Mouse (Mus musculus): ENCODE results near the gene Nhej1. TPM values are rescaled to one million over a fixed set of nuclear protein-coding genes. Genes with fewer than 3 reads are reported as not detected.

Nhej1 gene
- polyA plus RNA-seq, 1 experiment = 1.3 TPM

DNA sequence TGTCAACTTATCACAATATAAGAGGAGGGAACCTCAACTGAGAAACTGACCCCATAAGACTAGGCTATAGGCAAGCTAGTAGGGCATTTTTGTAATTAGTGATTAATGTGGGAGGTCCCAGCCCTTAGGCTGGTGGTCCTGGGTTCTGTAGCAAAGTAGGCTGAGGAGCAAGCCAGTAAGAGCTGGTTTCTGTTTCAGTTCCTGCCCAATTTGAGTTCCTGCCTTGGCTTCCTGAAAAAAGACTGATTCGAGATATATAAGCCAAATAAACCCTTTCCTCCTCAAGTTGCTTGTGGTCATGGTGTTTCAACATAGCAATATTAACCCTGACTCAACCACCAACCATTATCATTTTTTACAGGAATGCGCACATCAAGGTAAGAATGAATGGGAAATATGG lies 127.8 kb downstream of the Nhej1 start:
- no peaks in the 10 kb centered on the region for H3K36me3 ChIP-seq (ENCODE audit: control insufficient read depth, insufficient read depth, low read length)
- no peak overlapping the region for H3K4me3 ChIP-seq (ENCODE audit: extremely low read depth, insufficient read depth, insufficient read length)
- H3K4me1 ChIP-seq (ENCODE audit: control insufficient read depth, insufficient read depth, insufficient read length) = no peaks in the 10 kb centered on the region
- no peaks in the 10 kb centered on the region for H3K27me3 ChIP-seq (ENCODE audit: control insufficient read depth, insufficient read depth, low read length)
- TF ChIP-seq POLR2A (IDR thresholded peaks at IDR 0.05; ENCODE audit: low read depth, low read length) (no peak), CTCF (IDR thresholded peaks at IDR 0.05; ENCODE audit: extremely low read depth, insufficient read depth, insufficient read length, insufficient replicate concordance) (no peak)
- DNase-seq (ENCODE audit: low read depth in 1 of 2, low spot score in 2 of 2) = no peak
- 50% methylated on average over 2 of the region's 2 CpGs for WGBS
- H3K27ac ChIP-seq (ENCODE audit: insufficient read depth, low read length) = no peak overlapping the region

- H3K4me1 ChIP-seq (ENCODE audit: control insufficient read depth, insufficient read depth, insufficient read length) = no peaks in the 10 kb centered on the region
- 88% methylated on average over 8 of the region's 8 CpGs for WGBS
- H3K27ac ChIP-seq (ENCODE audit: insufficient read depth, low read length) = no peak overlapping the region
- no peaks in the 10 kb centered on the region for H3K36me3 ChIP-seq (ENCODE audit: control insufficient read depth, insufficient read depth, low read length)
- DNase-seq (ENCODE audit: low read depth in 1 of 2, low spot score in 2 of 2) = no peak
- H3K27me3 ChIP-seq (ENCODE audit: control insufficient read depth, insufficient read depth, low read length) = no peaks in the 10 kb centered on the region
- TF ChIP-seq POLR2A (IDR thresholded peaks at IDR 0.05; ENCODE audit: low read depth, low read length) = no peak
- no peak overlapping the region for H3K4me3 ChIP-seq (ENCODE audit: extremely low read depth, insufficient read depth, insufficient read length)
Observed at GRCm38 (mm10) chr1:74977001-74977400, 148.0 kb downstream of the Nhej1 start.

DNA sequence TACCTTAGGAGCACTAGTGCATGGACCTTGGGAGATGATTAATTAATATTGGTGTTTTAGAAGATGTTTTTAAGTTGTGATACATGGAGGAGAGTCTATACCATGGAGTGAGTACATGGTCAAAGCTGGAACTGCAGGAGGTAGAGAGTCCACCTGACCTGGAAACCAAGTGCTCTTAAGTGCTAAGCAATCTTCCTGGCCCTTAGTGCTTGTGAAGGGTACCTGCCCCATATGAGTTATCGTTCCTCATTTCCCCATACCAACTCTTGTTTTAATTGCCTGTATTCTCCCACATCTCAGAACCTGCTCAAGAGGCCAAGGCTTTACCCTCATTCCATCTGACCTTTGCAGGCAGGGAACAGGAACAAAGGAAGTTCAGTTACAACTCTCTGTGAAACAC lies 149.1 kb downstream of the Nhej1 start:
- H3K4me3 ChIP-seq (ENCODE audit: extremely low read depth, insufficient read depth, insufficient read length) = no peak overlapping the region
- H3K4me1 ChIP-seq (ENCODE audit: control insufficient read depth, insufficient read depth, insufficient read length) = no peaks in the 10 kb centered on the region
- no peaks in the 10 kb centered on the region for H3K36me3 ChIP-seq (ENCODE audit: control insufficient read depth, insufficient read depth, low read length)
- 87% methylated on average over 1 of the region's 1 CpGs for WGBS
- no peaks in the 10 kb centered on the region for H3K27me3 ChIP-seq (ENCODE audit: control insufficient read depth, insufficient read depth, low read length)
- H3K27ac ChIP-seq (ENCODE audit: insufficient read depth, low read length) = no peak overlapping the region
- DNase-seq (ENCODE audit: low read depth in 1 of 2, low spot score in 2 of 2) = no peak
- TF ChIP-seq POLR2A (IDR thresholded peaks at IDR 0.05; ENCODE audit: low read depth, low read length) (no peak), CTCF (IDR thresholded peaks at IDR 0.05; ENCODE audit: extremely low read depth, insufficient read depth, insufficient read length, insufficient replicate concordance) (no peak)

DNA sequence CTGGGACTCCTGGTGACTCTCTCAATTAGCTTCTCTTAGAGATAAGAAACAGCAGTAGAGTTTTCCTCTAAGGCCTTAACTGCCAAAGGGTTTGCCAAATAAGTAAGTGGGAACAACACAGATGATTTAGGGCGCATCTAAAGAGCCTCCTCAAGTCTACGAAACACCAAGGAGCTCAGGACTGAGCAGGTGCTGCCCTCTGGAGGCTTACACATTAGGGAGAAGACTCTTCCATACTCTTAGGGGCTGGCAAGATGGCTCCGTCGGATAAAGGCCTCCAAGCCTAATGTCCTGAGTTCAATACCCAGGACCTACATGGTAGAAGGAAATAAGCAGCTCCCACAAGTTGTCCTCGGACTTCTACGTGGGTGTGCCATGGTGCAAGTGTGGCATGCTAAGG lies 151.4 kb downstream of the Nhej1 start:
- no peak for TF ChIP-seq CTCF (IDR thresholded peaks at IDR 0.05; ENCODE audit: extremely low read depth, insufficient read depth, insufficient read length, insufficient replicate concordance)
- TF ChIP-seq POLR2A (IDR thresholded peaks at IDR 0.05; ENCODE audit: low read depth, low read length) = no peak
- Histone ChIP-seq H3K27me3 (ENCODE audit: control insufficient read depth, insufficient read depth, low read length) (no peaks in the 10 kb centered on the region), H3K36me3 (ENCODE audit: control insufficient read depth, insufficient read depth, low read length) (no peaks in the 10 kb centered on the region), H3K4me3 (ENCODE audit: extremely low read depth, insufficient read depth, insufficient read length) (no peak overlapping the region), H3K27ac (ENCODE audit: insufficient read depth, low read length) (no peak overlapping the region), H3K4me1 (ENCODE audit: control insufficient read depth, insufficient read depth, insufficient read length) (no peaks in the 10 kb centered on the region)
- 80% methylated on average over 6 of the region's 6 CpGs for WGBS
- DNase-seq (ENCODE audit: low read depth in 1 of 2, low spot score in 2 of 2) = no peak

DNA sequence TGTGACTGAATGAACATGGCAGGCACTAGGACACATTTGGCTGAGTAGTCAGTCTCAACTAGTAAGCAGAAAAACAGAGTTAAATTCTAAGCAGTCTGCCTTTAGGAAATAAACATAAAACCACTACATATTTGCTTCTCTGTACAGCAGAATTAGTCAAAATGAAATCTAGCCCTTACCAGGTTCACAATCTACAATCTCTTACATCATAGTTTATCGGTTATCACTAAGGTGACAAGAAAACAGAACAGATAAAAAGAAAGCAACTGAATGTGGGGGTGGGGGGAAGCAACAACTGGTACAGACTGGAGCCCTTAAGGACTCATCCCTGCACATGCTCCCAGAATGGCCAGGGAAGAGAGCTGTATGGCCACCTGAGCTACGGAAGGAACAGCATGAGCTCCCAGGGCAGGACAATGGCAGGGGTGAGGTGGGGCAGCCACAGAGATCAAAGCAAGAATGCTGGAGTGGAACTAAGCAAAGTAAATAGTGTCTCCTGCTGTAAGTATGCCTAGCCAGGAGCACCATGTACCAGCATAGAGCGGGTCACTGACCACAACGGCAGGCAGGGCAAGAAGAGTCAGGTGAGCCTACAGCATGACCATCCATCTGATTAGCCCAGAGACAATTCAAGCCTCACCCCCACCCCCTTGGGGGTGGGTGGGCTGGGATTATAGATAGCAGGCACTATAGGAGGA lies 153.5 kb downstream of the Nhej1 start:
- Histone ChIP-seq H3K4me1 (ENCODE audit: control insufficient read depth, insufficient read depth, insufficient read length) (no peaks in the 10 kb centered on the region), H3K4me3 (ENCODE audit: extremely low read depth, insufficient read depth, insufficient read length) (no peak overlapping the region), H3K27me3 (ENCODE audit: control insufficient read depth, insufficient read depth, low read length) (no peaks in the 10 kb centered on the region), H3K27ac (ENCODE audit: insufficient read depth, low read length) (no peak overlapping the region), H3K36me3 (ENCODE audit: control insufficient read depth, insufficient read depth, low read length) (no peaks in the 10 kb centered on the region)
- no peak for DNase-seq (ENCODE audit: low read depth in 1 of 2, low spot score in 2 of 2)
- TF ChIP-seq POLR2A (IDR thresholded peaks at IDR 0.05; ENCODE audit: low read depth, low read length) (no peak), CTCF (IDR thresholded peaks at IDR 0.05; ENCODE audit: extremely low read depth, insufficient read depth, insufficient read length, insufficient replicate concordance) (no peak)
- WGBS = 80% methylated on average over 4 of the region's 4 CpGs

DNA sequence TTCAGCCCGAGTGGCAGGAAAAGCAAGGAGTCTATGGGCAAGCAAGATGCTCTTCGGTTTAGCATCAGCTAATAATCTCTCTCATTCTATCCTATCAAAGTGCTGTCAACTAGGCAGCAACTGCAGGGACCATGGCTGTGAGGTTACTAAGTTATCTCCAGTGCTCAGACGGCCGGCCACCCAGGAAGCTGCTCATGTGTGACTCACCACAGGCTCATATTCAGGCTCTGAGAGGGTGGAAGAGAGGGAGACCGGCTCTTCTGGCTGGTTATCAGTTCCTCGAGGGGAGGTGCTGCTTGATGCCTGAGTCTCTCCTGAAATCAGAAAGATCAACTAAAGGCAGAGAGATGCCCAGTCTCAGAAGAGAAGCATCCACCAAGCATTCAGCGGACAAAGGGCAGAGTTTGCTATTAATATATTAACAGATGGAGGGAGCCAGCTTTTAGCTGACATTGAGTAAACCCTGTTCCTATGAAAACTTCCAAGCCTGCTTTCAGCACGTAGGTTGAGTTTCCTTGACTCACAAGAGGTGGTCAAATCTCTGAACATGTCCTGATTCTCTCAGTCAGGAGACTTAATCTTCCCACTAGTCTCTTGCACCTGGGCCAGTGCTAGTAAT lies 156.9 kb downstream of the Nhej1 start:
- no peak for TF ChIP-seq POLR2A (IDR thresholded peaks at IDR 0.05; ENCODE audit: low read depth, low read length)
- no peak for TF ChIP-seq CTCF (IDR thresholded peaks at IDR 0.05; ENCODE audit: extremely low read depth, insufficient read depth, insufficient read length, insufficient replicate concordance)
- no peak for DNase-seq (ENCODE audit: low read depth in 1 of 2, low spot score in 2 of 2)
- Histone ChIP-seq H3K27ac (ENCODE audit: insufficient read depth, low read length) (no peak overlapping the region), H3K4me3 (ENCODE audit: extremely low read depth, insufficient read depth, insufficient read length) (no peak overlapping the region), H3K27me3 (ENCODE audit: control insufficient read depth, insufficient read depth, low read length) (no peaks in the 10 kb centered on the region), H3K4me1 (ENCODE audit: control insufficient read depth, insufficient read depth, insufficient read length) (no peaks in the 10 kb centered on the region), H3K36me3 (ENCODE audit: control insufficient read depth, insufficient read depth, low read length) (no peaks in the 10 kb centered on the region)
- WGBS = 75% methylated on average over 8 of the region's 8 CpGs

GRCm38 (mm10) chr1:74964494-74965215 lies 160.3 kb downstream of the Nhej1 start:
- DNase-seq (ENCODE audit: low read depth in 1 of 2, low spot score in 2 of 2) = peak; percentile 17 to 37
- Histone ChIP-seq H3K27me3 (ENCODE audit: control insufficient read depth, insufficient read depth, low read length) (no peaks in the 10 kb centered on the region), H3K4me1 (ENCODE audit: control insufficient read depth, insufficient read depth, insufficient read length) (no peaks in the 10 kb centered on the region), H3K4me3 (ENCODE audit: extremely low read depth, insufficient read depth, insufficient read length) (no peak overlapping the region), H3K36me3 (ENCODE audit: control insufficient read depth, insufficient read depth, low read length) (no peaks in the 10 kb centered on the region), H3K27ac (ENCODE audit: insufficient read depth, low read length) (no peak overlapping the region)
- peak; percentile 53; the same call in 1 of the 2 replicates for TF ChIP-seq CTCF (IDR thresholded peaks at IDR 0.05; ENCODE audit: extremely low read depth, insufficient read depth, insufficient read length, insufficient replicate concordance)
- no peak for TF ChIP-seq POLR2A (IDR thresholded peaks at IDR 0.05; ENCODE audit: low read depth, low read length)
- 35% methylated on average over 16 of the region's 16 CpGs for WGBS

All from spleen, adult 2 months (tissue).